Mouse (Mus musculus) thymus, adult 2 months (tissue): ENCODE data around the gene C2cd3.

ENCODE experiments used
- CTCF ChIP-seq: fragments of 200-500 bp; IDR thresholded peaks from 2 replicates; pipeline ENCODE4 v1.5.1; 2012; ENCODE audit warnings: mild to moderate bottlenecking, control low read depth, low read length, moderate library complexity, borderline replicate concordance; ENCODE audit not compliant: control insufficient read depth, poor library complexity, insufficient read depth; ENCODE audit errors: extremely low read depth
- POLR2A ChIP-seq: fragments of 200-500 bp; IDR thresholded peaks from 2 replicates; pipeline ENCODE4 v1.6.1; 2012; ENCODE audit warnings: mild to moderate bottlenecking, low read length, control low read depth, moderate library complexity; ENCODE audit not compliant: control insufficient read depth, poor library complexity, insufficient read depth; ENCODE audit errors: extremely low read depth

DNA sequence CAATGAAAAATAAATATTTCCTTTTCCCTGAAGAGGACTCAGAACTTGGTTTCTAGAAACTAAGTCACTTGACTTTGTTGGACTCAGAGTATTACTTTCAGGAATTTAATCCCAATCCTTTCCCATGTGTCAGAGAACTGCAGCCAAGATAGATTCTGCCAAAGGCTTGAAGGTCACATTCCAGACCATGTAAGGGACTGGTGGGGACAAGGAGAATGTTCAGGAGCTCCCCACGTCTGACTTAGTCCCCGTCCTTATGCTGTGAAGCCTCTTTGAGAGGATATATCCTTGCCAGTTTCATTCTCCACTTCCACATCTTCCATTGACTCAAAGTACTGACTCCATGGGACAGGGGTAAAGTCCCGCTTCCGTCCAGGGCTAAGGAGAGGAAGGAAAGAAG lies 17.0 kb upstream of the C2cd3 start:
- TF ChIP-seq CTCF (no peak), POLR2A (no peak)
